Mouse (Mus musculus): ENCODE measurements at regions not wholly inside any gene's neighbourhood (a gene's known extent, or its start where the extent isn't known, plus 50 kb on each side); places are given as distances from the start of the nearest gene placed in this dataset.

DNA sequence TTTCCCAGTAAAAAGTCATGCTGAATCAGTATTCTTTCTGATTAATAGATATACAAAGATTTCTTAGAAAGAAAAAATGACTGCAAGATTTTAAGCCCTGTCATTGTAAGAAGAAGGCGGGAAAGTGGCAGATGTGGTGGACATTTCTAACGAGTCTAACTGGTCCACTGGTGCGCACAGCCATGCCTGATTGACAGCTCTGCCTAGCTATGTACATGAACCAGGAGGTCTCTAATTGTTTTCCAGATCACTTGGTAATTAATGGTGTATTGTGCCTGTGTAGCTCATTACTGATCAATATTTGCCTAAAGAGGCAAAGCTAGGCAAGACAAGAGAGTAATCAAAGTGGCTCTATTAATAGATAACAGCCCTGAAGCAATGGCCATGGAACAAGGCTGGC is 227.5 kb upstream of the Ndst3 start:
- DNase-seq (ENCODE audit: low read depth, low spot score), result no peak

DNA sequence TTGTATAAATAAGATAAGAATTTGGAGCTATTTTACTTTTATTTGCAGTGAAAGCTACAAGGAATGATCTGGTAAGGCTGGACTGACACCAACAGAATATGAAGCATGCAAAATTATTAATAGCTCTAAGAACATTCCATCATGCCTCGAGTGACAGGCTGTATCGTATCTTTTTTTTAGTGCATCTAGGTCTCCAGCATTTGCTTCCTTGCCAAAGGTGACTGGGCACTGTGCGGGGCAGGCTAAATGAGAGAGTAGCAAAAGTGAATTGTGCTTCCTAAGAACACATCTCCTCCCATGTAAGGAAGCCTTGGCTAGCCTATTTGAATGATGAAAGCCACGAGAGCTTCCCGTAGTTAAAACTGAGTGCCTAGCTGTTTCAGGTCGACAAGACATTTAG is 261.5 kb upstream of the Ndst3 start:
- no peak for DNase-seq (ENCODE audit: low read depth, low spot score)

DNA sequence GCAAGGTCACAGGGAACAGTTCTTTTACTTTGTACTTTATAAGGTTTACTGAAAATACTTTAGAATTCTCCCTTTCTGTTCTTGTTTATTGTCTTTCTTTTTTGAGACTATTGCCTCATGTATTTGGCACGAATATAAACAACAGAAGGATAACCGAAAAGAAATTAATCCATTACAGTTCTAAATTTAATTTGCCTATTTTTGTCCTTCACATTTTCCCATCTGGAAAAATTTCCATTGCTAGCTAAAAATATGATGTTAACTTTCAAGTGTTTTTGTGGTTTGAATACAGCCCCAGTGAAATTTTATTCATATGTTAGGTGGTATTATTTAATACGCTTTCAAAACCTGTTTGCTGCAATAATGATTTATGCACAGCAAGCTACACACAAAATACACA is 276.7 kb upstream of the Ndst3 start:
- DNase-seq (ENCODE audit: low read depth, low spot score), result no peak

DNA sequence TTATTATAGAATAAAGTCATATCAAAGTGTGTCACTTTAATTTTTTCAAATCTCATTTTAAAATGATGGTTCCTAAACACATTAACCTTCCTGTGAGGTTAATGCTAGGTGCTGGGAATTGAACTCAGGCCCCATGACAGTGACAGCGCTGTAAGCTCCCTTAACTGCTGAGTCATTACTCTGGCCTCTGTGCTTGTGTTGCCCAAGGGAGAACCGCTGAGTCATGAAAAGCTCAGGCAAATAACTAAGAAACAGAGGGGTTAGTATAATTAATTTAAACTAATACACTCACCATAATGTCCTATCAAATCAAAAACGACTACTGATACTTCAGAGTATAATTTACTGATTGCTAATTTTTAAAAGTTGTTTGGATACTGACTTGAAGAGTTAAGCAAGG is 281.7 kb upstream of the Ndst3 start:
- peak; percentile 24 for DNase-seq (ENCODE audit: low read depth, low spot score)

DNA sequence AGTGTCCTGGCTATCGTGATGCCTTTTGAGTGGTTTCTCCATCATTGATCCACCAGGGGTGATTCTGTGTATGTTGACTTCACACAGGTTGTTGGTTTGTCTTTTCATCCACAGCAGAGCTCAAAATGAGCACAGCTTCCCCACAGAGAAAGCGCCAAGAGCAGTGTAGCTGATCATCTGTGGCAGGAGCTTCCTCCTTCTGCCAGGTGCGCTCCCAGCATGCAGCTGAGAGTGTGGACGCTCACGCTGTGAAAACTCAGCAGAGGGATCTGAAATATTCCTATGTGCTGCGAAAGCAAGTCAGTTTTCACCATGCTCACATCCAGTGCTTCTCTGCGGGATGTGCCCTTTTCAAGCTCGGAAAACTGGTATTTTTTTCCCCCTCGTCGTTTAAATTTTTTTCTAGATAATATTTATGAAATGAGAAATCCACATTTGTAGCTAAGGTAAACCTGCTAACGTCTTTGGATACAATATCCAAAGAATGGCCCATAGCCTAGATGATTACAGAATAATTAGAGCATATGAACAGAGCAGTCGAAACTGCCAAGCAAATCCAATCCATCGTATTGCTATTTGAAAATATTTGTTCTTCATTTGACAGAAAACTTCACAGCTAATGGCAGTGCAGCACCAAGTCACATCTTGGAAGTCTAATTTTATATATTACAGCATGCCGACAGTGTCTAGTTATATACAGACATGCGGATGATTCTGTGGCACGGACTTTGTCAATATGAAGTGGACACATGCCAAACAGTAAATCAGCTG is 283.3 kb upstream of the Ndst3 start:
- no peak for DNase-seq (ENCODE audit: low read depth, low spot score)

DNA sequence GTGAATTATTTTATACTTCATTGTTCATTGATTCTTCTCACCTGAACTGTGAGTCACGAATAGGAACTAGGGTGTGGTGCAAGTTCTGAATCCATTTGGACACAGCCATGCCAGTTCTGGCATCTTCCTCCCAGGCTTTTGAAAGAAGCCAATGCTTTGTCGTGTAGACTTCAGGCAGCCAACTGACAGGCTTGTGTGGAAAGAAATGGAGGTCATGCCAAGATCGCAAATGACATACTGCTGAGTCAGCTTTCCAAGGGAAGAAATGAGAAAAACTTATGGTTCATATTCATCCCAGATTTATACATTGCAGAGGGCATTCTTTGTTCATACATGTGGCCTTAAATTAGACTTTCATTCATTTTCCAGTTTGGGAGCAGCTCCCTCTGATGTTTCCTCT is 285.8 kb upstream of the Ndst3 start:
- no peak for DNase-seq (ENCODE audit: low read depth, low spot score)

DNA sequence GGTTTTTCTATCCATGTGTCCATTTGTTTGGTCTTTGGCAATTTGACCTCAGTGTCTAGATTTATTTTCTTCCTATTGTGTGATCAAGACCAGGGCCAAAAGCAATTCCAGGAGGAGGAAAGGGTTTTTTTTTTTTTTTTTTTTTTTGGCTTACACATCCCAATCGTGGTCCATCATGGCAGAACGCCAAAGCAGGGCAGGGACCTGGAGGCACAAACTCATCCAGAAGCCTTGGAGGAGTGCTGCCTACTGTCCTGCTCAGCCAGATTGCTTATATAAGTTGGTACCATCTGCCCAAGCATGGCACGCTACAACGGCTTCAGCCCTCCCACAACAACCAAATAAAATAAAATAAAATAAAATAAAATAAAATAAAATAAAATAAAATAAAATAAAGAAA is 286.5 kb upstream of the Ndst3 start:
- DNase-seq (ENCODE audit: low read depth, low spot score), result no peak

DNA sequence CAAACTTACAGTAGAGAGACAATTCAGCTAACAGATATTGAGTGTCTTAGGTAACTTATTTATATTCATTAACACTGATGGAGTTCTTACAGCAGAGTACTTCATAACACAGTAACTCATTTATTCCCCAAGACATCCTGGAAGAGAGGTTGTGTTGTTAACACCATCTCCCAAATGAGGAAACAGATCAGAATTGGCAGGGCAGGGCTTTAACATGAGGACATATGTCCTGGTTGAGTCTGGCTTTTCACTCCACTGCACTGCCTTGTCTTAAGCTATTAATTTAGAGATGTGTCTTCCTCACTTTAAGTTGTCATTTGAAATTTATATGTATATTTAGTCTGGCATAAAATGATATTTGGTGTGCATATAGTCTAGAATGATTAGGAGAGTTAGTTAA is 292.4 kb upstream of the Ndst3 start:
- DNase-seq (ENCODE audit: low read depth, low spot score), result no peak

DNA sequence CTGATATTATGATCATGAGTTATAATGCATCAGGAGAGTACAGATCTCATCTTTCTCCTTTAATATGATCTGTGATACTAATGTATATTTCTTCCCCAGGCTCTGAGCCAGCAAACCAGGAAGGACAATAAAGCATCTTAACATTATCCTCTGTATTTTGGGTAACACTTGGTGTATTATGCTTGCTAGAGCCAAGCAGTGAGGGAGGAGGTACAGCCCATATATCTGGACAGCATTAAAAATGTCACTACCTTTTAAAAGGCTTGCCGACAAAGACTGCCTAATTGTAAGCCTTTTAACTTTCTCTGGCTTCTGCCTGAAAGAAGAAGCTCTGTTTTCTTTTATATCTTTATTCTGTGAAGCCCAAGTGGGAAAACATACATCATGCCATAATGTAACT is 292.9 kb upstream of the Ndst3 start:
- DNase-seq (ENCODE audit: low read depth, low spot score), result no peak

DNA sequence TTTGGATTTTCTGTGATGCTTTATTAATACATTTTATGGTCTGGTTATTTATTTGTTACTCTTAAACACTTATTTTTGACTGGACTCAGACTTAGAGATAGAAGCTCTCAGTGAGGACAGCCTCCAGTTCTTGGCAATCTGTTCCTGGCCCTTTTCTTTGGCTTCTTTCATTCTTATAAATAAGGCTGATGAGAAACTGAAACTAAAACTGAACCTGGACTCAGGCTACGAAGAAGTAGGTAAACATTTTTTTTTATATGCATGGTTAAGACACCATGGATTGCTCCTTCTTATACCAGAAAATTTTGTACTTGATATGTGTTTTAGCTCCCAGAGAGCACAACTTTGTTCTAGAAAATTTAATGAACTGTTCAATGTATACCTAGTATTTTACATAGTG is 293.4 kb upstream of the Ndst3 start:
- no peak for DNase-seq (ENCODE audit: low read depth, low spot score)

DNA sequence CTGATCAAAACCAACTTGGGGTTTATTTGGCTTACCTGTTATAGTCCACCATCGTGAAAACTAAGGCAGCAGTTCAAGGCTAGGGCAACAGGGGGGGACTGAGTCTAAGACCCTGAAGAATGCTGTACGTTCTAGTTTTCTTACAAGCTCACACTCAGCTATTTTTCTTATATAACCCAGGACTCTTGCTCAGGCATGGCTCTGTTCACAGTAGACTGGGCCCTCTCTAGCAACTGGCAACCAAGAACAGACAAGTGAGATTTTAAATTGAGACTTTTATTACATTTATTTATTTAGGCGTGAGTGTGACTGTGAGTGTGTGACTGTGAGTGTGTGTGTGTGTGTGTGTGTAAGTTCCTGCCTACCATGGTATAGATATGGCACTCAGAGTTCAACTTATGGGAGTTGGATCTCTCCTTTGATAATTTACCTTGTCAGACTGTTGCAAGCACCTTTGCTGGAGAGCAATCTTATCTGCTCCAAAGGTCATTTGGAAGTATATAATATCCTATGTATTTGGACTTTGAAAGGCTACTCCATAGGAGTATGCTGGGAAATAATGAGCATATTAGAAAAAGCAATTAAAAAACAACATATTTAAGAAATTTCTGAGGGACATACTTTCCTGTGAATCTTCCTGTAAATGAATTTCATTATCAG is 309.4 kb upstream of the Ndst3 start:
- DNase-seq (ENCODE audit: low read depth, low spot score), result no peak

DNA sequence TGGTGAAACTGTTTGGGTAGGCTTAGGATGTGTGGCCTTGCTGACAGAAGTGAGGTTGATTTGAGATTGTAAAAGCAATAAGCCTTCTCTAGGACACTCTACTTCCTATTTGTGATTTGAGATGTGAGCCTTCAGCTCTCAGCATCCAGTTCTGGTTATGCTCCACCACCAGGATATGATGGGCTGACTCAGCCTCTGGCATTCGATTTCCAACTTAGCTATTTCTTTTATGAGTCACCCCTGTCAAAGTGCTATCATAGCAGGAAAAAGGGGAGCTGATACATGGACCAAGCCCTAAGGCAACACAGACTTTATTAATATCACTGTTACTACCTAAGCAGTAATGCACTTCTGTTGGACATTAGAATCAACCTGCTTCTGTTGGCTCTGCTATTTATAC is 310.2 kb upstream of the Ndst3 start:
- DNase-seq (ENCODE audit: low read depth, low spot score), result no peak

DNA sequence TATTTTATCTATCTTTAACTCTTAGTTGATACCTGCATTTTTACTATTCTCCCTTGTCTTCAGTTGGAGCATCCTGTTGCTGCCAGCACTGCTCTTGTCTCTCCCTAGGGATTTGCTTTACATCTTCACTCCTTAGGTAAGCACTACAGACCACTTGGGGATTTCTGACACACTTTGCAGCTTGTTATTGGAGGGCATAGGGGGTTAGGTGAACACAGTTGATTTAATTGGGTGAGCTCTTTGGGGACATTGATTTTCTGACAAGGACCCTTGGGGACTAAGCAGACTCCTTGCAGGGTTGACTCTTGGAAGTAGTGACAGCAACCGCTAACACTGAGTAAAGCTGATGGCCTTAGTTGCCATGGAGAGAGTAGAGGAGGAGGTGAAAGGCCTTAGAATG is 309.0 kb upstream of the Tram1l1 start:
- DNase-seq (ENCODE audit: low read depth, low spot score), result no peak

DNA sequence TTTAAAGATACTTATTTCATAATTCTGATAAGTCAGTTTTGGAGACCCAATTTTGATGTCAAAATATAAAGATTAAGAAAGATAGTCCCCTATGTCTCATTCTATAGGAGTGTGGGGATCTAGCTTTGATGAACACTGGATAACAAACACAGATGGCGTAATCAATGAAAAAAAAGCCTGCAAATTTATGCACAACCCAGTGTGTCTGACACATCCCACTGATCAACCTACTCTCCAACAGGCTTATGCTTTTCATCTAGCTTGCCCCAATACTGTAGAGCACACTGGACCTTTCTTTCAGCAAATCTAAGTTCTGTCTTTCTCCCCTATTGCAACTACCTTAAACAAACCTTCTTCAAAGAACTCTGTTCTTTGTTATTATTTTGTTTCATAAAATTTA is 302.0 kb upstream of the Tram1l1 start:
- no peak for DNase-seq (ENCODE audit: low read depth, low spot score)

DNA sequence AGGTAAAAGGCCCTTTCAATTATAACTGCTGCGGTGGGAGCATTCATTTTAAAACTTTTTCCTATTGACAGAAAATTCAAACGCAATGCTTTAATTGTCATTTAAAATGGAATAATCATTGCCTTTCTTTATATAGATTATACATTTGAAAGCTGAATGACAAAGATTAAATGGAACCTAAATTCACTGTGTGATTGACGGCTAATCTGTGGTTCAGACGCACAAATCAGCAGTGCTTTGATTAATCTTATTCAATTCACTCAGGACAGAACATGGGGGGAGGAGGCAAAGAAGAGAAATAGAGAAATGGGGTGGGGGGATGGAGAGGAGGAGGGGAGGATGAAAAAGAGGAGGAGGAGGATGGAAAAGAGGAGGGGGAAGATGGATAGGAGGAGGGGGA is 294.5 kb upstream of the Tram1l1 start:
- DNase-seq (ENCODE audit: low read depth, low spot score), result no peak

DNA sequence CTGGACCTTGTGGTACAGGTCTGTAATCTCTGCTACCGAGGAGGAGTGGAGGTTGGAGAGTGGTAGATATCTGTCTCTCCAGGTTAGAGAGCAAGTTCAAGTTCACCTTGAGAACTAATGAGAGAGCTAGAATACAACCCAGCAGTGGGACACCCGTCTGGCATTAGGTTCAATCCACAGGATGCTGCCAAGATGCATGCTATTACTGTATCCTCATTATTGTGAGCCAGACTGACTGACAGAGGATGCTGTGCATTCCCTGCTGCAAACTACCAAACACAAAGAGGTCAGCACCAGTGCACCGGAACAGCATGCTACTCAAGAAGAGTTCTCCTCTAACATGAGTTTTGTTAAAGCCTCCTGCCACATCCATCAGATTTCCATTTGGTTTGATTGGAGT is 253.6 kb upstream of the Tram1l1 start:
- no peak for DNase-seq (ENCODE audit: low read depth, low spot score)

DNA sequence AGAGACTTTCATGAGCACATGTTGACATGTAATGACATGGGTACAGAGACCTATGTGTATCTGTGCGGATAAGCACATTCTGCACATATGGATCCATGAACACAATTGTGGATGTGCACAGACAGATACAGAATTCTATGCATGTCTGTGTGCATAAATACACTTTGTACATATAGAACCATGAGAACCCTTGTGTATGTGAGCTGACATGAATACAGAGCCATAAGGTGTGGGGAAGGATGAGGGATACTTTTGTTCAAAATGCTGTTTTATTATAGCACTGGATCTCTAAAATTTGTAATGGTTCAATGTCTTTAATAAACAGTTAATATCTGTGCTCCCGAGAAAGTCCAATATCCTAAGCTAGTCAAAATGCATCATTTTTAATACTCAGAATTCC is 253.1 kb upstream of the Tram1l1 start:
- no peak for DNase-seq (ENCODE audit: low read depth, low spot score)

DNA sequence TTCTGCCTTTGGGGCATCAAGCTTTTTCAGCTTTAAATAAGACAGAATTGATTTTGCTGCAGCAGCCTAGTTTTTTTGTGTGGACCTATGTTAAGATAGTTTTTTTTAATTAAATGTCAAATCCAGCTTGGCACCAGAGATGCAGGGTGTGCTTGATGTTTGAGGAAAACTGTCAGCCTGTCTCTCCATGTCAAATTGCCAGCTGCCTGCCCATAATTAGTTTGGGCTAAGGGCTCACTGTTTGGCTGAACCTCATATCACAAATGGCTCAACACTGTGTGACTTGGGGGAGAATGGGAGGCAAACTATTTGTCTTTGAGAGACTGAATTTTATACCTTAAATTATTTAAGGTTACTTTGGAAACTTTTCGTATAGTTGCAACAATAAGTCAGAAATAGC is 252.7 kb upstream of the Tram1l1 start:
- no peak for DNase-seq (ENCODE audit: low read depth, low spot score)

DNA sequence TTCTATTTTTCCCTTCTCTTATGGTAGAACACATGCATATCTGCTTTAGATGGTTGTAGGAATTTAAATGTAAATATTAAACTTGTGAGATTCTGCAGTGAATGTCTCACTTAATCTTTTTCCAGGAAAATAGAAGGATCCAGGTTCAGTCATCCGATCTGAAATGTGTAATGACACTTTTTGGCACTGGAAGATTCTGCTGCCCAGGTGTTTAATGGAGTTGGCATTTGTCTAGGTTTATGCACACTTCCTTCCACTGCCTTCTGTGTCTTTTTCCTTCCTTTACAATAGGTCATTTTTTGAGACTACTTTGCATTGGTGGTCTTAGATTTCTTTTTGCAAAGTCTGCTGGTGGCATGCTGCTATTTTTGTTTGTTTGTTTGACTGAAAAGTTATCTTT is 251.5 kb upstream of the Tram1l1 start:
- no peak for DNase-seq (ENCODE audit: low read depth, low spot score)

DNA sequence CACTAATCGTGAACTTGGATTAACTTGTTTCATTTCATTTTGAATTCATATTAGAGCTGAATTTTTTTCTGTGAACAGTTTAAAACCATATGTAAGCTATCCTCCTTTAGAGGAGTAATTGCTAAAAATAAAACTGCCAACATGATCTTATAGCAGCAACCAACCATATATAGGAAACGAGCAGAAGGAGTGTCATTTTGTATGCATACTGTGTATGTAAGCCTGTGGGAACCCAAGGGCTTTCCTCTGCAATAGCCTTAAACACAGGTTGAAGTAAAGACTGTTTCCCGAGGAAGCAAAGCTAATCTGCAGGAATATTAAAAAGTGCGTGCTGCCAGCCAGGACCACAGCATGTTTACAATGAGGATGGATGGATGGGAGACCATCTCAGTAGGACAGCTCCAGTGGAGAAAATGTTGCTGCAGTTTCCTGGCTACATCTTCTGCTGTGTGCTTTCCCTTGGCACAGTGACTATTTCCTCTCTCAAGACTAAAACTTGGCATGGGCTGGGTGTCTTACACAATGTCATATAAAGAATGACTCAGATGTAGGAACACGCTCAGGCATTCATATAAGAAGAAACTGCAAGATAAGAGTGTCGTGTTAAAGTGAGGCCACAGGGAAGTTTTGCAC is 244.6 kb upstream of the Tram1l1 start:
- no peak for DNase-seq (ENCODE audit: low read depth, low spot score)

DNA sequence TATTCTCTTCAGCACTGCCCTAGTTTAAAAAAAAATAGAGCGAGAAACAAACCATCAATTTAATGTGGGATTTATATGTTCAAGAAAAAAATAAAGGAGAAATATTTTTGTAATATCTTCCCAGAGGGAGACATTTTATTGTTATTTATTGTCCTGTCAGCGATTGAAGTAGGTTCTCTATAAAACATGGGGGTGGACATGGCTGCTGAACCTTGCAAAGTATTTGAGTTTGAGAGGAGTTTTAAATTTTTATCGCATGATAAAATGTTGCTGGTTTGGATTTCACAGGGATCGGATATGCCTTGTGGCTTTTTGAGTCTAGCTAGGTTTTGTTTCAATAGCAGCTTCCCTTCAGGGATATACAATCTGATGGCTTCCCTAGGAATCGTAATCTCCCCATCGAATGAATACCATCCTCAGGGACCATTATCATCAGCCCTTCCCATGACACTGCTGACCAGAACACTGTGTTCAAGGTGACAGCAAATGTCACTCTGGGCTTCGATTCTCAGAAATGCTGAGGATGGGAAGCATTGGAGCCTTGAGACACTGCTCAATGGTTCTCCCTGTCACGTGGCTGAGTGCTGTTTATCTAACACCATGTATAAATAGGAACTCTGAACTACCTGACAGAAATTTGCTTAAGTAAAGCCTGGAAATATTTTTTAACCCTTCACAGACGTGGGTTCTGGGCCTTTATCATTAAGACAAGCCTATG is 228.1 kb upstream of the Tram1l1 start:
- no peak for DNase-seq (ENCODE audit: low read depth, low spot score)

DNA sequence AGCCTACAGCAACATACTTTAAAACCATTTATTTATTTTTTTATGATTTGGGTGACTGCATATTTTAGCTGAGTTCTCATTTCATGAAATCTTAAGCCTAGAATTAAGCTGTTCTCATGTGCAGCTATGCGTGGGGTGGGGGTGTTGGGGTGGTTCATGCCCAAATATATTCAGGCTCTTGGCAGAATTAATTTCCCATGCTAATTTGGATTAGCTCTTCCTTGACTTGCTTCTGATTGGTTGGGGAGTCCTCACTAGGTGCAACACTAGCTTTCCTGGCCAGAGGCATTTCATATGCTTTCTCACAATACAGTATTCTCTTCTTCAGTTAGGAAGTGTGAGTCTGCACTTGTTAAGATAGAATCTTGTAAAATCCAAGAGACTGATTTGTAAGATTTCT is 206.7 kb upstream of the Tram1l1 start:
- no peak for DNase-seq (ENCODE audit: low read depth, low spot score)

DNA sequence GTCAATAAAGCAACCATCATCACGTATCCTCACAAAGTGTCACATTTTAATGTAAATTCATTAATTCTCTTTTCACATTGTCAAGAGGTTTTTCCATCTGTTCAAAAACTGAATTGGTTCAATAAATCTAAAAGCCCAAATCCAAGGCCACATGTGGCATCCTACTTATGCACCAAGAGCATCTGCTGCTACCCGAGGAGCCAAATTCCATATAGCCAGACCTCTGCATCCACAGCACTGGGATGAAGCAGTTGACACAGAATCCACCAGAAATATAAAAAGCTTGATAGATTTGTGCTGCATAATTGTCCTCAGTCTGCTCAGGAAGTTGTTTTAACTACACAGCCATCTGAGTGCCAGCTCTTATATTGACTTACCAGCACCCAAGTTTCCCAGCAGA is 164.4 kb upstream of the Tram1l1 start:
- no peak for DNase-seq (ENCODE audit: low read depth, low spot score)
